Mouse (Mus musculus) cerebellum, adult 2 months (tissue): ENCODE data around the gene Shisa7. TPM values are rescaled to one million over a fixed set of nuclear protein-coding genes. Genes with fewer than 3 reads are reported as not detected.
"Not testable (repeated sequence)": the region's sequence is repeated elsewhere in the genome, so short reads cannot be mapped to it uniquely, and the experiment has no call there.

Source experiments
- DNase-seq, 2 experiments: peaks; one replicate each; pipeline ENCODE4 v3.0.0; 2021
- H3K27ac ChIP-seq: fragments of 200-500 bp; 2 replicates; pipeline ENCODE4 v1.5.1; 2012; ENCODE audit warnings: low read length, control low read depth, inconsistent platforms; ENCODE audit not compliant: insufficient read depth
- H3K27me3 ChIP-seq: fragments of 200-500 bp; 2 replicates; pipeline ENCODE4 v1.6.1; 2012; ENCODE audit warnings: inconsistent platforms, mild to moderate bottlenecking, low read length, moderate library complexity; ENCODE audit not compliant: control insufficient read depth, insufficient read depth
- H3K4me1 ChIP-seq: fragments of 200-500 bp; 2 replicates; pipeline ENCODE4 v1.6.1; 2011; ENCODE audit warnings: low read length; ENCODE audit not compliant: control insufficient read depth, insufficient read depth
- H3K4me3 ChIP-seq: fragments of 200-500 bp; replicated peaks from 2 replicates; pipeline ENCODE3; 2011; ENCODE audit warnings: mild to moderate bottlenecking, low read depth, low read length, control low read depth; ENCODE audit not compliant: insufficient read depth
- CTCF ChIP-seq: fragments of 200-500 bp; IDR thresholded peaks from 2 replicates; pipeline ENCODE4 v1.5.1; 2011; ENCODE audit warnings: low read depth, mild to moderate bottlenecking, control low read depth, low read length, moderate library complexity, borderline replicate concordance; ENCODE audit not compliant: insufficient read depth
- POLR2A ChIP-seq: fragments of 200-500 bp; IDR thresholded peaks from 2 replicates; pipeline ENCODE4 v1.6.1; 2011; ENCODE audit warnings: low read length, control low read depth, borderline replicate concordance; ENCODE audit not compliant: insufficient read depth
- WGBS: fragments of 180-500 bp; shearing (Covaris S2); methylation state at CpG from one replicate; pipeline ENCODE4 v1.1.7; 2018; 5-methylcytosine and 5-hydroxymethylcytosine counted together
- polyA plus RNA-seq: library from polyadenylated mRNA; depleted of rRNA; stranded (reverse); fragments of >200 nt; gene quantifications from 2 replicates; pipeline ENCODE4 v1.2.3, GENCODE M21; 2012; rRNA removed

Gene Shisa7
- polyA plus RNA-seq: 21.0 and 22.7 TPM in 2 replicates

- no peak within 1 kb of the TSS for H3K27ac ChIP-seq
- peak within 1 kb of the TSS; percentile 58 for H3K4me3 ChIP-seq
- under 1% methylated on average over 41 of the region's 41 CpGs for WGBS
- H3K4me1 ChIP-seq: peaks cover 6% of the 10 kb centered on the region; the same call in 1 of the 2 replicates
- no peak for DNase-seq
- TF ChIP-seq POLR2A (no peak), CTCF (no peak)
- H3K27me3 ChIP-seq: peaks cover 4% of the 10 kb centered on the region; the same call in 1 of the 2 replicates
Observed at GRCm38 (mm10) chr7:4844245-4844916, at the start of gene Shisa7. TSS of gene Shisa7 (minus strand) at chr7:4844696.

- H3K27ac ChIP-seq: no peak overlapping the region
- 42% methylated on average over 4 of the region's 4 CpGs for WGBS
- TF ChIP-seq POLR2A: no peak
- no peak for DNase-seq
- no peak overlapping the region for H3K4me3 ChIP-seq
- no peaks in the 10 kb centered on the region; the same call in 1 of the 2 replicates for H3K4me1 ChIP-seq
- no peaks in the 10 kb centered on the region for H3K27me3 ChIP-seq
Observed at GRCm38 (mm10) chr7:4886680-4887079, 42.2 kb upstream of the Shisa7 start.

- WGBS: 53% methylated on average over 1 of the region's 1 CpGs
- H3K4me1 ChIP-seq, H3K4me3 ChIP-seq, H3K27me3 ChIP-seq, H3K27ac ChIP-seq, DNase-seq: not testable (repeated sequence)
Observed at GRCm38 (mm10) chr7:4879036-4879435, 34.5 kb upstream of the Shisa7 start.

GRCm38 (mm10) chr7:4878186-4878585 is 33.7 kb upstream of the Shisa7 start:
- TF ChIP-seq POLR2A: no peak
- TF ChIP-seq CTCF: no peak
- Histone ChIP-seq H3K4me1 (0 out of 2 replicates have a peak, but pooled peaks cover 5% of the 10 kb centered on the region), H3K4me3 (no peak overlapping the region), H3K27ac (no peak overlapping the region), H3K27me3 (no peaks in the 10 kb centered on the region)
- no peak for DNase-seq

- DNase-seq: no peak
- 4% methylated on average over 11 of the region's 11 CpGs for WGBS
- peak overlapping the region; percentile 96 for H3K4me3 ChIP-seq
- H3K27ac ChIP-seq: peak overlapping the region; percentile 27; the same call in 1 of the 2 replicates
- H3K4me1 ChIP-seq: 0 out of 2 replicates have a peak, but pooled peaks cover 5% of the 10 kb centered on the region
- H3K27me3 ChIP-seq: no peaks in the 10 kb centered on the region
- no peak for TF ChIP-seq POLR2A
- TF ChIP-seq CTCF: no peak
Observed at GRCm38 (mm10) chr7:4877226-4877625, 32.7 kb upstream of the Shisa7 start.

- WGBS: under 1% methylated on average over 22 of the region's 22 CpGs
- peak; percentile 89 to 95 for DNase-seq
- H3K27me3 ChIP-seq: no peaks in the 10 kb centered on the region
- peak within 1 kb of the TSS; percentile 96 for H3K4me3 ChIP-seq
- TF ChIP-seq CTCF (no peak), POLR2A (peak; percentile 90)
- H3K27ac ChIP-seq: peak within 1 kb of the TSS; percentile 59
- H3K4me1 ChIP-seq: 0 out of 2 replicates have a peak, but pooled peaks cover 5% of the 10 kb centered on the region
Observed at GRCm38 (mm10) chr7:4876753-4877221, 32.3 kb upstream of the Shisa7 start, which contains the start of gene Isoc2a. TSS of gene Isoc2a (plus strand) at chr7:4877153.

- Histone ChIP-seq H3K27me3 (no peaks in the 10 kb centered on the region), H3K4me1 (no peaks in the 10 kb centered on the region), H3K27ac (no peak within 1 kb of the TSS), H3K4me3 (no peak within 1 kb of the TSS)
- DNase-seq: no peak
- TF ChIP-seq POLR2A (no peak), CTCF (no peak)
- WGBS: 55% methylated on average over 6 of the region's 6 CpGs
Observed at GRCm38 (mm10) chr7:4870133-4870532, 25.6 kb upstream of the Shisa7 start, which contains the start of gene Isoc2b. TSS of gene Isoc2b (minus strand) at chr7:4870258.

GRCm38 (mm10) chr7:4866631-4867180 is 22.2 kb upstream of the Shisa7 start:
- no peak for DNase-seq
- H3K27ac ChIP-seq: peak overlapping the region; percentile 68
- TF ChIP-seq POLR2A (no peak), CTCF (no peak)

More at GRCm38 (mm10) chr7:4866631-4867180, 22.2 kb upstream of the Shisa7 start:
- H3K4me3 ChIP-seq: peak overlapping the region; percentile 83
- WGBS: 43% methylated on average over 10 of the region's 10 CpGs
- peaks cover 3% of the 10 kb centered on the region for H3K4me1 ChIP-seq
- no peaks in the 10 kb centered on the region for H3K27me3 ChIP-seq
